Mouse (Mus musculus): Measurements from ENCODE around the gene Hddc2. TPM values are rescaled to one million over a fixed set of nuclear protein-coding genes. Genes with fewer than 3 reads are reported as not detected.

Hddc2 gene
- 5.0 and 9.1 TPM in 2 replicates for polyA plus RNA-seq (2012; rRNA removed)
- polyA plus RNA-seq (2014; fragmentation: Nextera tagmentation; extraction: Ambion mirVana) = 19.6 and 21.0 TPM in 2 replicates

DNA sequence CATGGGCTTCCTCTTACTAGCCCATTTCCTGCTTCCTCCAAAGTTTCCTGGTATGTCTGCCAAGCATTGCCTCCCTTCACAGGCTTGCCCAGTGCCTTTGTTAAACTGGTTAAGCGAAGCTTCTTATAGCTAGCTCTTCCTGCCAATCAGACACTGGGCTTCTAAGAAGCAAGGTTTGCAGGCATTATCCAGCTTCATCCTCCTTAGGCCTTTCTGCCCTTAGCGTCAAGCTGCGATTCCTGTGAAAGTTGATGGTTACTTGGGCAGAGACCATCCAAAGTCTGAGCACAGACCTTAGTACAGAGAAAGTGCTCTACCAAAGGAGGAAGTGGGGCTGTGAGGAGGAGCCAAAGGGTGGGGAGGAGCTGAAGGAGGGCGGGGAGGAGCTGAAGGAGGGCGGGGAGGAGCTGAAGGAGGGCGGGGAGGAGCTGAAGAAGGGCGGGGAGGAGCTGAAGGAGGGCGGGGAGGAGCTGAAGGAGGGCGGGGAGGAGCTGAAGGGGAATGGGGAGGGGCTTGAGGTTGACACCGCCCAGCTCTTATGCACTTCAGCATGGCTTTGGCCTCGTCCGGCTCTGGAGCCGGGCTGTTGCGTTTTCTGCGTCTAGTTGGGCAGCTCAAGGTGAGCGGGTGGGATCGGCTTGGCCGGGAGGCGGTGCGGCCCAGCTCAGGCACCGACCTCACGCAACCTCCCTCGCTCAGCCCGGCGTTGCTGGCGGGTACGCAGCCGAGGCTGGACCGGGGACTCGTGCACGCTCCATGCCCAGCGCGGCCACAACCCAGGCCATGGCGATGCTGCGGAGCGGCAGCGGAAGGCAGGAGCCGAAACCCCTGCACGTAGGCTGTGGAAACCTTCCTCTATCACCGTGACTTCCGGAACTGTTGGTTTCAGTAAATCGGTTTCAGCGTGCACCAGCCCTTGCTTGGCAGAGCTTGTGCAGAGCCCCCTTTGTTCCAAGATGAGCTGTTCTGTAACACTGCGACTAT lies at the start of gene Hddc2:
Hddc2 (plus strand) TSS at position 519 of the 984 bp plus-strand sequence.
- no peak for TF ChIP-seq CTCF (IDR thresholded peaks at IDR 0.05; ENCODE audit: low read depth)
- no peak for TF ChIP-seq EP300 (IDR thresholded peaks at IDR 0.05; ENCODE audit: low read depth)
- H3K4me1 ChIP-seq (replicated peaks; ENCODE audit: control insufficient read depth in 2 of 2, insufficient read depth in 2 of 2, low read length in 1 of 2) = peaks cover 3 to 7% of the 10 kb centered on the region in 2 experiments; a peak in 3 of 4 replicates
- H3K9ac ChIP-seq (replicated peaks) = peak within 1 kb of the TSS; percentile 51
- ATAC-seq (ENCODE audit: insufficient read depth) = peak; percentile 94
- 2% methylated on average over 44 of the region's 44 CpGs for WGBS (ENCODE audit: insufficient replicate concordance)
- no peak within 1 kb of the TSS for H3K27ac ChIP-seq
- no peaks in the 10 kb centered on the region for H3K36me3 ChIP-seq (replicated peaks; ENCODE audit: control insufficient read depth, insufficient read depth, low read depth)
- no peaks in the 10 kb centered on the region for H3K9me3 ChIP-seq (ENCODE audit: control insufficient read depth, low read length)
- H3K4me3 ChIP-seq (ENCODE audit: insufficient read depth in 1 of 2, low read depth in 2 of 2, low read length in 2 of 2) = peak within 1 kb of the TSS; percentile 58 to 63
- H3K27me3 ChIP-seq (ENCODE audit: control insufficient read depth, insufficient read depth, low read length) = no peaks in the 10 kb centered on the region
- H3K4me2 ChIP-seq (ENCODE audit: low read depth) = peak within 1 kb of the TSS; percentile 77
- DNase-seq (ENCODE audit: low read depth in 3 of 3, low spot score in 3 of 3) = peak; percentile 64 to 69 (median 64)

DNA sequence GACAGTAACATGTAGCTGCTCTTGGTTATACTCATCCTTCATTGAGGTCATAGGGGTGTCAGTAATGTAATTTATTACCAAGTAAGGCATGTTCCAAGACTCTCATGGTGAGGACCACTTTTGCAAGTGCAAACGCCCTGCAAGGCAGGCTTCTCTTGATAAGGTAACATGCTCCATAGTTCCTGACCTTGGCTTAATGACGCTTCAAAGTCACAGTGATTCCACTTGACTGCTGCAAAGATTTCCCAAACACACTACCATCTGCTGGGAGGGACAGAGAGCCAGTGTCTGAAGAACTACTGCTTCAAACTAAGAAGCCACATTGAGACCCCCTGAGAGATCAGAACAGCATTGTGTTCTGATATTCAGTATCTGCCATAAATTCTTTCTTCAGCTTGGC lies 40.4 kb upstream of the Hddc2 start:
- Histone ChIP-seq H3K4me3 (ENCODE audit: insufficient read depth in 1 of 2, low read depth in 2 of 2, low read length in 2 of 2) (no peak overlapping the region), H3K4me1 (replicated peaks; ENCODE audit: control insufficient read depth in 2 of 2, insufficient read depth in 2 of 2, low read length in 1 of 2) (no peaks in the 10 kb centered on the region), H3K27ac (no peak overlapping the region), H3K27me3 (ENCODE audit: control insufficient read depth, insufficient read depth, low read length) (no peaks in the 10 kb centered on the region), H3K4me2 (ENCODE audit: low read depth) (no peak overlapping the region), H3K9ac (replicated peaks) (no peak overlapping the region), H3K36me3 (replicated peaks; ENCODE audit: control insufficient read depth, insufficient read depth, low read depth) (no peaks in the 10 kb centered on the region), H3K9me3 (ENCODE audit: control insufficient read depth, low read length) (no peaks in the 10 kb centered on the region)
- 40% methylated on average over 2 of the region's 2 CpGs for WGBS (ENCODE audit: insufficient replicate concordance)
- TF ChIP-seq CTCF (IDR thresholded peaks at IDR 0.05; ENCODE audit: low read depth) = no peak
- ATAC-seq (ENCODE audit: insufficient read depth) (no peak), DNase-seq (ENCODE audit: low read depth in 3 of 3, low spot score in 3 of 3) (no peak)

DNA sequence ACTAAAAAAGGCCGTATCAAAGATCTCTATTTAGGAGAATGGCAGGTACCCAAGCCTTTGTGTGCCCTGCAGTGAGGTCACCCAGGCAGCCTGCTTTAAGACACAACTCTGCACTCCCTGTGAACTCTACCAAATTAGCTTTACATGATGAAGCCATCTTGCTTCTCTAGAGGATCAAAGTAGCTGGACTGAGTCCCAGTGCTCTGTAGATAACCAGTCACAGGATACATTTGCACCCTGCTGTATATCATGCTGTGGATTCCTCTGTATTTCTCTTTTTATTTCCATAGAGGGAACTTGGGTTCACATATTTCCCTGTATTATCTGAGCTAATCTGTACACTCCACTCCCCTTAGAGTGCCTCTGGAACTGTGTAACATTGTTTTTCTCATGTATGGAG lies 40.0 kb upstream of the Hddc2 start:
- Histone ChIP-seq H3K36me3 (replicated peaks; ENCODE audit: control insufficient read depth, insufficient read depth, low read depth) (no peaks in the 10 kb centered on the region), H3K4me1 (replicated peaks; ENCODE audit: control insufficient read depth in 2 of 2, insufficient read depth in 2 of 2, low read length in 1 of 2) (no peaks in the 10 kb centered on the region), H3K4me3 (ENCODE audit: insufficient read depth in 1 of 2, low read depth in 2 of 2, low read length in 2 of 2) (no peak overlapping the region), H3K27me3 (ENCODE audit: control insufficient read depth, insufficient read depth, low read length) (no peaks in the 10 kb centered on the region), H3K9me3 (ENCODE audit: control insufficient read depth, low read length) (no peaks in the 10 kb centered on the region), H3K9ac (replicated peaks) (no peak overlapping the region), H3K4me2 (ENCODE audit: low read depth) (no peak overlapping the region), H3K27ac (no peak overlapping the region)
- DNase-seq (ENCODE audit: low read depth in 3 of 3, low spot score in 3 of 3) = no peak
- ATAC-seq (ENCODE audit: insufficient read depth) = no peak
- TF ChIP-seq EP300 (IDR thresholded peaks at IDR 0.05; ENCODE audit: low read depth) = no peak
- no peak for TF ChIP-seq CTCF (IDR thresholded peaks at IDR 0.05; ENCODE audit: low read depth)
- 46% methylated on average over 1 of the region's 1 CpGs for WGBS (ENCODE audit: insufficient replicate concordance)

DNA sequence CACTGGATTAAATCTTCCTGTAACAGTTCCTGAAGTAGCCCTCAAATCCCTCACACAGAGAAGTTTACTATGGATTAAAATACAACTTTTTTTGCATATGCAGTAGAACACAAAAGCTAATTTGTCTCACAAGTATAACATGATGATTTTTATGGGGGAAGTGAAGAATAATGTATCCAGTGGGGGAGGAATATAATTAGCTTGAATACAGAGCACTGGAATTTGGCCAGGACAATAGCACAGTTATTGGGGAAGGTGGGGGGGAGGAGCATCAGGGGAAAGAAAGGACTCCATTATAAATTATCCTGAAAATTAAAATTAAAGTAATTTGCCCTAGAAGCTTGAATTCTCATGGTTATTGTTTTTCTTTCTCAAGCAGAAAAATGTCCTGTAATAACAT lies 25.4 kb upstream of the Hddc2 start:
- no peak overlapping the region for H3K4me3 ChIP-seq (ENCODE audit: insufficient read depth in 1 of 2, low read depth in 2 of 2, low read length in 2 of 2)
- ATAC-seq (ENCODE audit: insufficient read depth) = no peak
- DNase-seq (ENCODE audit: low read depth in 3 of 3, low spot score in 3 of 3) = no peak
- H3K9me3 ChIP-seq (ENCODE audit: control insufficient read depth, low read length) = no peaks in the 10 kb centered on the region
- TF ChIP-seq EP300 (IDR thresholded peaks at IDR 0.05; ENCODE audit: low read depth) = no peak
- no peak for TF ChIP-seq CTCF (IDR thresholded peaks at IDR 0.05; ENCODE audit: low read depth)
- H3K36me3 ChIP-seq (replicated peaks; ENCODE audit: control insufficient read depth, insufficient read depth, low read depth) = no peaks in the 10 kb centered on the region
- no peaks in the 10 kb centered on the region for H3K4me1 ChIP-seq (replicated peaks; ENCODE audit: control insufficient read depth in 2 of 2, insufficient read depth in 2 of 2, low read length in 1 of 2)
- H3K27ac ChIP-seq = no peak overlapping the region
- H3K4me2 ChIP-seq (ENCODE audit: low read depth) = no peak overlapping the region
- no peak overlapping the region for H3K9ac ChIP-seq (replicated peaks)
- no peaks in the 10 kb centered on the region for H3K27me3 ChIP-seq (ENCODE audit: control insufficient read depth, insufficient read depth, low read length)

DNA sequence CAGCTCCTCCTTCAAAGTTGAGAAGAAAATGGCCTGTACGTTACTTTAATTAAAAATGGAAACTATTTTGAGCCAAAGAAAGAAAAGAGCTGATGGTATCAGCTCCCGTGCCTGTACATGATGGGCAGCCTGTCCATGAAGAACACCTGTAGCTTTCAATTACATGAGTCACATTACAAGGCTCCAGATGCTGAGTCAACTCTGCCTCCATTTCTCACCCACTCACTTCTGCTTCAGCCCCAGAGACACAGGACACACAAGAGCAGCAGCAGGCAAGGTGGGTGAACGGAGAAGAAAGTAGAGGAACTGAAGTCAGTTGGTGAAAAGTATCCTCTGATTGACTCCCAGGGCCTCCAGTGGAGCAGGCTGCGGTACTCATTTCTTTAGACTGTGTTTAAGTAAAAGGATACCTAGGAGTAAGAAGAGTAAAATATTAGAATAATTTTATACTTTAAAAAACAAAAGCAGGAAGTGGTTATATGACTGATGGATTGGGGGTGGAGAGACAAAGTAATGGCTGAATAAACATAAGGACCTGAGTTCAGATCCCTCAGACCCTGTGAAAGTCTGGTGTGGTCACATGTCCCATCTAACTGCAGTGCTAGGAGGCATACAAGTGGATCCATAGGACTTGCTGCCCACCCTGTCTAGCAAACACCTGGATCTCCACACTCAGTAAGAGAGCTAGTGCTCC lies 24.3 kb upstream of the Hddc2 start:
- Histone ChIP-seq H3K4me3 (ENCODE audit: insufficient read depth in 1 of 2, low read depth in 2 of 2, low read length in 2 of 2) (no peak overlapping the region), H3K9me3 (ENCODE audit: control insufficient read depth, low read length) (no peaks in the 10 kb centered on the region), H3K4me1 (replicated peaks; ENCODE audit: control insufficient read depth in 2 of 2, insufficient read depth in 2 of 2, low read length in 1 of 2) (no peaks in the 10 kb centered on the region), H3K36me3 (replicated peaks; ENCODE audit: control insufficient read depth, insufficient read depth, low read depth) (no peaks in the 10 kb centered on the region), H3K9ac (replicated peaks) (no peak overlapping the region), H3K4me2 (ENCODE audit: low read depth) (no peak overlapping the region), H3K27me3 (ENCODE audit: control insufficient read depth, insufficient read depth, low read length) (no peaks in the 10 kb centered on the region), H3K27ac (no peak overlapping the region)
- 59% methylated on average over 4 of the region's 4 CpGs for WGBS (ENCODE audit: insufficient replicate concordance)
- TF ChIP-seq CTCF (IDR thresholded peaks at IDR 0.05; ENCODE audit: low read depth) (no peak), EP300 (IDR thresholded peaks at IDR 0.05; ENCODE audit: low read depth) (no peak)
- no peak for ATAC-seq (ENCODE audit: insufficient read depth)
- DNase-seq (ENCODE audit: low read depth in 3 of 3, low spot score in 3 of 3) = no peak

Data from liver, embryonic 14.5 days (tissue).